Mouse (Mus musculus): Measurements from ENCODE around the gene Dnajb9.

- peak; percentile 82 for TF ChIP-seq CTCF (IDR thresholded peaks at IDR 0.05)
- TF ChIP-seq EP300 (IDR thresholded peaks at IDR 0.05): 0 out of 2 replicates have a peak, but pooled peaks have one; percentile 34
Observed at GRCm38 (mm10) chr12:44209824-44210752, at the start of gene Dnajb9.

All from lung, postnatal 0 days (tissue).